Mouse (Mus musculus) cortical plate, adult 2 months (tissue): Measurements from ENCODE around the gene Nop10. TPM values are rescaled to one million over a fixed set of nuclear protein-coding genes. Genes with fewer than 3 reads are reported as not detected.

Experiments used
- H3K27ac ChIP-seq: fragments of 200-500 bp; 2 replicates; pipeline ENCODE4 v1.5.1; 2012; ENCODE audit warnings: low read length, control low read depth, inconsistent platforms; ENCODE audit not compliant: insufficient read depth
- H3K4me1 ChIP-seq: fragments of 200-500 bp; 2 replicates; pipeline ENCODE4 v1.6.1; 2011; ENCODE audit warnings: low read length; ENCODE audit not compliant: control insufficient read depth, insufficient read depth
- H3K4me3 ChIP-seq: fragments of 200-500 bp; 2 replicates; pipeline ENCODE4 v1.5.1; 2011; ENCODE audit warnings: mild to moderate bottlenecking, low read length, control low read depth; ENCODE audit not compliant: insufficient read depth
- CTCF ChIP-seq: fragments of 200-500 bp; IDR thresholded peaks from 2 replicates; pipeline ENCODE4 v1.5.1; 2011; ENCODE audit warnings: mild to moderate bottlenecking, control low read depth, low read length; ENCODE audit not compliant: insufficient read depth; ENCODE audit errors: extremely low read depth
- POLR2A ChIP-seq: fragments of 200-500 bp; IDR thresholded peaks from 2 replicates; pipeline ENCODE4 v1.6.1; 2011; ENCODE audit warnings: mild to moderate bottlenecking, low read length, control low read depth; ENCODE audit not compliant: insufficient read depth; ENCODE audit errors: extremely low read depth
- polyA plus RNA-seq: library from polyadenylated mRNA; depleted of rRNA; stranded (reverse); fragments of >200 nt; gene quantifications from 2 replicates; pipeline ENCODE4 v1.2.3, GENCODE M21; 2012; rRNA removed

The Nop10 gene
- polyA plus RNA-seq, 1 experiment = 101 TPM

- Histone ChIP-seq H3K27ac (no peak overlapping the region), H3K4me3 (no peak overlapping the region), H3K4me1 (peaks cover 7% of the 10 kb centered on the region; the same call in 1 of the 2 replicates)
- TF ChIP-seq CTCF (no peak), POLR2A (no peak)
Observed at GRCm38 (mm10) chr2:112296211-112296610, 34.5 kb downstream of the Nop10 start.

- Histone ChIP-seq H3K27ac (no peak overlapping the region), H3K4me3 (no peak overlapping the region), H3K4me1 (peaks cover 7% of the 10 kb centered on the region; the same call in 1 of the 2 replicates)
- TF ChIP-seq CTCF (no peak), POLR2A (no peak)
Observed at GRCm38 (mm10) chr2:112298221-112298620, 36.5 kb downstream of the Nop10 start.

- H3K4me3 ChIP-seq = no peak overlapping the region
- no peak overlapping the region for H3K27ac ChIP-seq
- peaks cover 6% of the 10 kb centered on the region for H3K4me1 ChIP-seq
- TF ChIP-seq CTCF (no peak), POLR2A (no peak)
Observed at GRCm38 (mm10) chr2:112308671-112309070, 46.9 kb downstream of the Nop10 start.

- Histone ChIP-seq H3K4me3 (no peak overlapping the region), H3K27ac (no peak overlapping the region), H3K4me1 (peaks cover 6% of the 10 kb centered on the region)
- TF ChIP-seq CTCF = no peak
- TF ChIP-seq POLR2A = no peak
Observed at GRCm38 (mm10) chr2:112309161-112309600, 47.5 kb downstream of the Nop10 start.

Other genes with a start within 250 kb of the Nop10 start
- gene Olfr1310, start 249.2 kb upstream of the Nop10 start, polyA plus RNA-seq = not detected in 2 replicates
- not detected in 2 replicates for gene Olfr1311, start 237.5 kb upstream of the Nop10 start, polyA plus RNA-seq
- not detected in 2 replicates for gene Olfr1312, start 211.7 kb upstream of the Nop10 start, polyA plus RNA-seq
- not detected in 2 replicates for gene Olfr1313, start 184.1 kb upstream of the Nop10 start, polyA plus RNA-seq
- not detected in 2 replicates for gene Olfr1314, start 165.1 kb upstream of the Nop10 start, polyA plus RNA-seq
- not detected in 2 replicates for gene Olfr1315-ps1, start 146.5 kb upstream of the Nop10 start, polyA plus RNA-seq
- not detected in 2 replicates for gene Olfr1316, start 126.9 kb upstream of the Nop10 start, polyA plus RNA-seq
- not detected in 2 replicates for gene Olfr1317, start 121.6 kb upstream of the Nop10 start, polyA plus RNA-seq
- not detected in 2 replicates for gene Olfr1318, start 107.7 kb upstream of the Nop10 start, polyA plus RNA-seq
- 332 and 337 TPM in 2 replicates for gene Lpcat4, start 22.5 kb upstream of the Nop10 start, polyA plus RNA-seq
- 0.08 and 0.10 TPM in 2 replicates for gene Nutm1, start 2.6 kb upstream of the Nop10 start, polyA plus RNA-seq
- gene Slc12a6, start 3.9 kb downstream of the Nop10 start, polyA plus RNA-seq = 109 and 113 TPM in 2 replicates
- gene Gm21985, start 4.4 kb downstream of the Nop10 start, polyA plus RNA-seq = 0.13 and 0.15 TPM in 2 replicates
- gene Emc4, start 106.1 kb downstream of the Nop10 start, polyA plus RNA-seq = 222 and 230 TPM in 2 replicates
- gene Katnbl1, start 117.3 kb downstream of the Nop10 start, polyA plus RNA-seq = 10.9 and 11.5 TPM in 2 replicates
- gene Emc7, start 193.1 kb downstream of the Nop10 start, polyA plus RNA-seq = 31.9 and 32.8 TPM in 2 replicates
- gene Chrm5, start 218.8 kb downstream of the Nop10 start, polyA plus RNA-seq = 0.13 and 0.17 TPM in 2 replicates
- 9.7 and 10.8 TPM in 2 replicates for gene Aven, start 231.0 kb downstream of the Nop10 start, polyA plus RNA-seq